Mouse (Mus musculus) CH12.LX (cell line): Measurements from ENCODE around the gene Fn1.

Experiments
- CHD2 ChIP-seq: IDR thresholded peaks from 2 replicates; pipeline ENCODE4 v1.6.1; 2011; ENCODE audit warnings: low read length, improper control_type of control experiment
- CTCF ChIP-seq, 2 experiments: IDR thresholded peaks in 1 of 2; conservative IDR thresholded peaks in 1 of 2; 2 replicates each; pipeline ENCODE4 v1.5.1; 2011 to 2012; ENCODE audit warnings: low read depth in 2 of 2, low read length in 2 of 2, improper control_type of control experiment in 1 of 2, inconsistent platforms in 1 of 2, mild to moderate bottlenecking in 1 of 2, moderate library complexity in 1 of 2
- EP300 ChIP-seq: IDR thresholded peaks from 2 replicates; pipeline ENCODE4 v1.6.1; 2011; ENCODE audit warnings: low read length, improper control_type of control experiment
- GABPA ChIP-seq: IDR thresholded peaks from 2 replicates; pipeline ENCODE4 v1.6.1; 2012; ENCODE audit warnings: low read depth, low read length, improper control_type of control experiment, inconsistent platforms; ENCODE audit not compliant: insufficient replicate concordance
- MAX ChIP-seq: IDR thresholded peaks from 2 replicates; pipeline ENCODE4 v1.6.1; 2011; ENCODE audit warnings: low read length, improper control_type of control experiment
- MXI1 ChIP-seq: IDR thresholded peaks from 2 replicates; pipeline ENCODE4 v1.6.1; 2011; ENCODE audit warnings: mild to moderate bottlenecking, low read depth, low read length, improper control_type of control experiment
- MYC ChIP-seq: IDR thresholded peaks from 2 replicates; pipeline ENCODE4 v1.6.1; 2011; ENCODE audit warnings: low read depth, mild to moderate bottlenecking, improper control_type of control experiment, low read length
- POLR2A ChIP-seq: IDR thresholded peaks from 2 replicates; pipeline ENCODE4 v1.6.1; 2011; ENCODE audit warnings: low read depth, mild to moderate bottlenecking, improper control_type of control experiment, low read length
- TCF12 ChIP-seq: IDR thresholded peaks from 2 replicates; pipeline ENCODE4 v1.6.1; 2014; ENCODE audit warnings: low read depth, mild to moderate bottlenecking, inconsistent platforms, low read length, improper control_type of control experiment
- UBTF ChIP-seq: IDR thresholded peaks from 2 replicates; pipeline ENCODE4 v1.6.1; 2012; ENCODE audit warnings: low read depth, mild to moderate bottlenecking, inconsistent platforms, low read length, improper control_type of control experiment, moderate library complexity
- ZC3H11A ChIP-seq: IDR thresholded peaks from 2 replicates; pipeline ENCODE4 v1.6.1; 2012; ENCODE audit warnings: low read depth, mild to moderate bottlenecking, inconsistent platforms, low read length, improper control_type of control experiment

- TF ChIP-seq CTCF (conservative IDR thresholded peaks at IDR 0.05 in 1 of 2, IDR thresholded peaks at IDR 0.05 in 1 of 2; ENCODE audit: low read depth in 2 of 2, low read length in 2 of 2) (no peak), MYC (no peak), CHD2 (no peak), EP300 (no peak), UBTF (no peak), TCF12 (no peak), ZC3H11A (no peak), GABPA (no peak), MXI1 (no peak), MAX (no peak), POLR2A (no peak)
These were observed 47.2 kb downstream of the Fn1 start for GRCm38 (mm10) chr1:71605751-71606150.
